Mouse (Mus musculus) urinary bladder, postnatal 10 days (tissue): Measurements from ENCODE around the gene Whamm.

Source experiments
- DNase-seq: peaks from one replicate; pipeline ENCODE4 v3.0.0; 2022; ENCODE audit warnings: low spot score

The Whamm gene

DNA sequence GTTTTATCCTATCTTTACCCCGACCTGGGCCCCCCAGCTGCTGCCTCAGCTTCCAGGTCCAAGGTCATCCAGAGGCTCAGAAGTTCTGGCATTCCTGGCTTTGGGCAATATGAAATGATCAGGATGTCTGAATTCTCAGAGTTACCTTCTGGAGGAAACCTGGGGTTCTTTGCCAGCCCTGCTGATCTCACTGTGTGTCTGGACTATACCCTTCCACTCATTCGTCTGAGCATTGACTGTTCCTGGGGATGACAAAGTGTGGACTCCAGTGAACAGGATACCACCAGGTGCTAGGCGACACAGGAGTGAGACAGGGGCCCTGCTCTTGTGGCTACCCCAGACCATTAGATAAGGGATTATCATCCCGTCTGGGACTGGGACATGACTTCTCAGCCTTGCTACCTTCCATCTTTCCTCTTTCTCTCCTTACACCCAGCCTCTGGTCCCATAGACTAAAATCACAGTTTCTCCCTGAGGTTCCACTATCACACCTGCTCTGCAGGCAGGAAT is 7.5 kb upstream of the Whamm start:
- DNase-seq, result no peak

DNA sequence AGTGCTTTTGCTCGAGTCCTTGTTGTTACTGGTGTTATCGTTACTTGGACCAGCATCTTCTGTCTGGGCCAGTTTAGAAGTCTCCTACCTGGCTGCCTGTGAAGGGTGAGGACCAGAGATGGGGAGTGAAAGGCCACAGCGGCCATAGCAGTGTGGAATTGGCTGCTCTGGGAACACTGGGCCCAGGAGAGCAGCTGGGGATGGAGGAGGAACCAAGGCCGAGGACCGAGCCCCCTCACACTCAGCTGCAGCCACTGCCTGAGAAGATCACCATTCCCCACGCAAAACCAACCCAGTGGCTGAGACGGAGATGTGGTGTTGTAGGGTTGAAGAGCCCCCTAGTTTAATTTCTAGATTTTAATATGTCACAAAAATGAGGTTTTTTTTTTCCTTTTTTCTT is 6.3 kb upstream of the Whamm start:
- no peak for DNase-seq

DNA sequence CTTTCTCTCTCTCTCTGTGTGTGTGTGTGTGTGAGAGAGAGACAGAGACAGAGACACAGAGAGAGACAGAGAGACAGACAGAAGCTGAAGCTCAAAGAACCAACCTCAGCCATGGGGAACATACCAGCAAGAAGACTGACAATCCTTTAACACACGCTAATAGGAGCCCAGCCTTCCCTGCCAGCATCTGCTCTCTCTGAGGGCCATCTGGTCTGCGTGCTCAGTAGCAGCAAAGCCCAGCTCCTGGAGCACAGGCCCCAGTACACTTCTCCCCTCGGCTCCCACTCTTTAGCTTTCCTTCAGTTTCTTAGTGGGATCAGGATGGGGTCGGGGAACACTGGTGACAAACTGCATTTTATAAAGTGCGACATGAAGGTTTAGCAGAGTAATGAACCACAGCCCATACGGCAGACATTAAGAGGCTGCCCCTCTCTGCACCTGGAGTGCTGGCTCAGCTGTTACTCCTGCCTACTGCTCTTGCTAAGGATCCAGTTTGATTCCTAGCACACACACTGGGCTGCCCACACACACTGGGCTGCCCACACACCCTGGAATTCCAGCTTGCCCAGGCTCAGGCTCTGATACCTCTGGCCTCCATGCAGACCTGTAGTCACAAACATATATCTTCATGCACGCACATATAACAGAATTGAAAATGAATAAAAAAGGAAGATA is 5.5 kb upstream of the Whamm start:
- DNase-seq, result no peak

DNA sequence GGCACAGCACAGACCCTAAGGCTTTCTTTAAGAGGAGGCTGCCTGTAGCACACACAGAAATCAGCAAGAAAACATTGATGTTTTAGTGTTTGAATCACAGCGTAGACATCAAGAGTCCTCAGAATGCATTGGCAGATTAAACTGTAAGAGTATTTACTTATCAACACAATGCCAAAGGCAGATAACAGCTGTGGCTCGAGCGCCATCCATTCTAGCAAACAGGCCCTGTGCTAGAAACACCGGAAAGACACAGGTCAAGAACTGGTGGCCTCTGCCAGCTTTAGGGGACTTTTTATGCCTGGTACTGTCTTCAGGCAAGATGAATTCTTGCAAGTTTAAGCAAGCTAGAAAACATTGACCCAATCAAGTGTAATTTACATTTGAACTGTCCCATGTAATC is 4.7 kb upstream of the Whamm start:
- no peak for DNase-seq

DNA sequence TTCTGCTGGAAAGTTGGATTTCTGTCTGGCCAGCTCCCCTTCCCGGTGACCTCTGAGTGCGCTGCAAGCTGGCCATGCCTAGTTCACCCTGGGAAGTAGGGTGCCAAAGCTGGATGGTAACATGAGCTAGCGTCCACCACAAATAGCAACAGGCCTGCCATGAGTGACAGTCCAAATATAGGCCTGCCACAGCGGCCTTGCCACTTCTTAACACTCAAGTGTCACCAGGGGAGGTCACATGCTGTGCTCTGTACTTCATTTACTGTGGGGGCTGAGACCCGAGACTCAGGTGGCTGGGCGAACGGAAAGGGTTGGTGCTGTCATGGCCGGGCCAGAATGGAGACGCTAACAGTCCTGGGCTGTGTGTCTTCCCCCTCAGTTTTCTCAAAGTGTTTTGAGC is 4.2 kb upstream of the Whamm start, which contains the start of gene Fsd2:
Gene Fsd2 (minus strand): TSS at position 53 of the 400 bp plus-strand sequence.
- no peak for DNase-seq

DNA sequence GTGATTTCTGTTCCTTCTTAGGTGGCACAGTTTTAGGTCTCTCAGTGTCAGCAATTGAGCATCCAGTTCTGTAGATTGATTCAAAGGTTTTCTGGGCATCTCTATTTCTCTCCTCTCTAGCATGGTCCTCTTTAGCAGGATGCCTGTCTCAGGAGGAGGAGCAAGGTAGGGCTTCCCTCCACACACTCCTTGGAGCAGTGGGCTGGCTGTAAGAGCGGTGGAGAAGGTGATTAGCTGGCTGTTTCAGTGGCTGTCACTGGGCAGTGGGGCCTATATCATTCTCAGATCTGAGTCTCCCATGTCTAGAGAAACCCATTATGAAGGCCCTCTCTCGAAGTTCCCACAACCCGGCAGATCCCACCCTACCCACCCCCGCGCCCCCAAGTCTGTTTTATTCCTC is 3.7 kb upstream of the Whamm start:
- no peak for DNase-seq

DNA sequence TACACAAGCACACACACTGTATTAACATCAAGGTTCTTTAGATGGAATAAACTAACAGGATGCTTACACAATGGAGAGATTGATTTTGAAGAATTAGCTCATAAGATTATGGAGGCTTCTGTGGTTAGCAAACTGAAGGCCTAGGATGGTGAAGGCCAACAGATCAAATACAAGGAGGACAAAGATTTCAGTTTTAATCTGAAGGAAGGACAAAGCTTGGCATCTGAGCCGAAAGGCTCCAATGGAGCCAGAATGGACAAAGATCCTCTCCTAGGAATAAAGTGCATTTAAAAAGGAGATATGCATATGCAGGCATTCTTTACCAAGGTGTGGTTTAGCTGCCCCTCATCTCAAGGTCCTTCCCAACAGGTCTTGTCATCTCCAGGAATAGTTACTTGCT is 1.2 kb upstream of the Whamm start:
- DNase-seq, result no peak

DNA sequence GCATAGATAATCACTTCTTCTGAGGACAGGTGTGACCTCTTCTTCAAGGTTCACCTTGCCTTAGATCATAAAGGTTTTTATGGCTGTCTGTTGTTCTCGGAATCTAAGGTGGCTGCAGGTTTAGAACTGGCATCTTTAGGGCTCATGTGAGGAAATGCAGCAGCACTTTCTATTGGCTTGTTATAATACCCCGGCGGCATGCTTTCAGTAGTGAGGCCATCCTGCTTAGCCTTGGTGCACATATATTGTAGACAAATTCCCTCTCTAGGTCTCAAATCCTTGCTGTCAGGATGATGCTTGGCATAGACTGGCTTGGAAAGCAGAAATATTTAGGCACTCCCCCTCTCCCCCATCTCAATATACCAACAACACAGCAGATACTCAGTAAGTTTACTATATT is 795 bp upstream of the Whamm start:
- no peak for DNase-seq

DNA sequence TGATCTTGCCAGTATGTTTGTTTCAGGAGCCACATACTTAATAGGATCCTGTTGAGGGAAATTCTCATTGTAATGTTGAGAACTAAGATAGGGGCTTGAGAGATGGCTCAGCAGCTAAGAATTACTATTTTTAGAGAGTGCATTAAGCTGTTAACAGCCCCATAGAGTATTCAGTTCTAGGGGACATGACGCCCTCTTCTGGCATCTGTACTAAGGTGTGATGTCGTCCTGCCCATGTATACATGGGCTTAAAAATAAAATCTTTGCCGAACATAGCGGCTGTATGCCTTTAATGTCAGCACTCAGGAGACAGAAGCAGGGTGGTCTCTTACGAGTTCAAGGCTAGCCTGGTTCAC is 336 bp upstream of the Whamm start:
- DNase-seq, result no peak

DNA sequence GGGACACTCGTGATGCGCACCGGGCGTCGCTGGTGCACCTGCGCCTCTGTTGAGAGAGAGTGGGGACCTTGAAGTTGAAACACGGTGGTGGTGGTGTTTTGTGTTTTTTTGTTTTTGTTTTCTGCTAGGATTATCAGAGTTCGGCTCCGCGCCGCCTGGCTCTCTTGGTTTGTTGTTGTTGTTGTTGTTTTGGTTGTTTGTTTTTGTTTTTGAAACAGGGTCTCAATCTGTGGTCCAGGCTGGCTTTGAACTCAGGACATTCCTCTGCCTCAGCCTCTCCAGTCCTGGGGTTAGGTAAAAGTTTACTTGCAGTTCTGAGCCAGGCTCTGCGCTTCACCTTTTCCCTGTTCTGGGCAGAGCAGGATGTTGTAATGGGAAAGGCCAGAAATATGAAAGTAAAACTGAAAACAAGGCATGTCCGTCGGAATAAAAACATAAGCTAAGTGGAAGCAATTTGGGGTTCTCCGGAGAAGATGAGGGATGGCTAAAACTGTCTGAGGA is 925 bp downstream of the Whamm start:
- DNase-seq, result no peak

DNA sequence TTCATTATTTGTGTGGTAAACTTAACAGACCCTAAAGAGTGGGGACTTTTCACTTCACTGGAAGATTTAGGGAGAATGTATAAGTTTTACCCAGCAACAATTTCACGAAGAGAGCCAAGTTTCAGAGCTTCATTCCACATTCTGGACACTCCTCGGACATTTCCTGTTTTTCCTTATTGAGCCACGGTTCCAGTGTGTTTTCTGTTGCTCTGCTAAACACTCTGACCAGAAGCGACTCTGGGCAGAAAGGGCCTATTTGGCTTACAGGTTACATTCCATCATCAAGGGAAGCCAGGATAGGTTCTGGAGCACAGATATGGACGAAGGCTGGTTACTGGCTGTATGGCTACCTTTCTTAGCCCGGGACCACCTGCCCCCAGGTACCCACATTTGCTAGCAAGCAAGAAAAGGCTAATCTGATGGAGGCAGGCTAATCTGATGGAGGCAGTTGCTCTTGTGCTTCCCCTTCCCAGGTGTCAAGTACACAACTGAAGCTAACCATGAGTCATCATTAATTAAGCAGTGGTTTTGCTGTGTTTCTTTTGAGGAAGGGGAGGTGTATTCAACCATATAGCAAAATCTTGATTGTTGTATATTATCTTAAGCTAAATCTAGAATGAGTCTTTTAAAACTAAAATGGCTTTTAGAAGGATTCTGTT is 1.7 kb downstream of the Whamm start:
- DNase-seq, result no peak

DNA sequence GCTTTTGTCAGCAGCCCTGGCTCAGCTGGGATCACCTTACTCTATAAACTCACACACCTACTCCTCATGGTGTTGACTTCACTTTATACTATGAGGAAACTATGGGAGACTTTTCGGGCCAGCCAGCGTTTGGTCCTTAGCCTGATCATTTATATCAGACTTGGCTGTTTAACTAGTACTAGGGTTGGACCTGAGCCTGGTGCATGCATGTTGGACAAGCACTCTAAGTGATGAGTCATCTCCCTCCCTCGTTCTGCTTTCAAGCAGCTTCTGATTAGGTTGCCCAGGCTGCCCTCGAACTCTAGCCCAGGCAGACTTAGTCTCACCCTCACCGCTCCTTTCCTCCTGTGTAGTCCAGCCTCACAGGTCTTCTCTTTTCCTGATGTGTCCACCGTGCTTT is 2.3 kb downstream of the Whamm start:
- DNase-seq, result no peak

DNA sequence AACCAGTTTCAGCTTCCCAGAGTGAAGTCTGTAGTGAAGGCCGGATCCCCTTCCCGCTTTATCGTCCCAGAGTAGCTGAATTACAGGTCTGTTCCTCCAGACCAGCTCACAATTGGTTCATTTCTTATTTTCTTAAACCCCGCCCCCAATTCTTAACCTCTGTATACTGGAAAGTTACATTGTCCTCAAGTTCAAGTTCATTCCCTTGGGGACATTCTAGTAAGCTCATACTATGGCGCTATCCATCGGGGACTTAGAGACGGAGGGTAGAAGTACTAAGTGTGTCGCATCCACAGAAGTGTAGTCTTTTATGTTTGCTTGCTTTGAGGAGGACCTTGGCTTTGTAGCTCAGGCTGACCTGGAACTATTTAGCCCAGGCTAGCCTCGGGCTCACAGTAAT is 2.8 kb downstream of the Whamm start:
- no peak for DNase-seq

DNA sequence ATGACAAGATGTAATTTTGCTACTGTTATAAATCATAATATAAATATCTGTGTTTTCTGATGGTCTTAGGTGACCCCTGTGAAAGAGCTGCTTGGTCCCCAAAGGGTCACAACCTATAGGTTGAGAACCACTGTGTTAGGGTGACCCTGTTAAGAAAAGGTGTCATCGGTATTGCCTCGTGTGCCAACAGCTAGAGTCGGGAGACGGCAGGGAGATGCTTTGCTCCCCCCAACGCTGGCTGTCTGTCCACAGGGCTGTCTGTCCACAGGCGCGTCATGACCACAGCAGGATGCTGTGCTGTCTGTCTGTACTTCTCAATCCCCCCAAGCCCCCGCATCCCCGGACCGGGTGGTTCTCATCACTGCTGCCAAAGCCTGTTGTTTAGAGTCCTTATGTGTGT is 4.5 kb downstream of the Whamm start:
- no peak for DNase-seq

DNA sequence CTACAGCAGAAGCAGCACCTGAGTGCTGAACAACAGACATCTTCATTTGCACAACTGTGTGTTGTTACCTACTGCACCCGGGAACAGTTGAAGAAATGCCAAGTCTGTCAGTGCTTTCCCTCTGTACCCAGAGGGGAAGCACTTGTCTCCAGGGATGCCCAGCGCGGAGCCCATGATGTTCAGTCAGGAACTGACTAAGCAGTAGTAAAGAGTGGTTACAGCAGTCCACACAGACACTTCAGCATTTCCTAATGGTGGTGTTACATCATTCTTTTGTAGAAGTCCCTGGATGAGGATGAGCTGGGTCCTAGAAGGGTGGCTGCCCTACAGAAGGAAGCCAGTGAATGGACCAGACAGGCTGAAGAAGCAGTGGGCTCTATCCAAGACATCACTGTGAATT is 6.8 kb downstream of the Whamm start:
- DNase-seq, result no peak

DNA sequence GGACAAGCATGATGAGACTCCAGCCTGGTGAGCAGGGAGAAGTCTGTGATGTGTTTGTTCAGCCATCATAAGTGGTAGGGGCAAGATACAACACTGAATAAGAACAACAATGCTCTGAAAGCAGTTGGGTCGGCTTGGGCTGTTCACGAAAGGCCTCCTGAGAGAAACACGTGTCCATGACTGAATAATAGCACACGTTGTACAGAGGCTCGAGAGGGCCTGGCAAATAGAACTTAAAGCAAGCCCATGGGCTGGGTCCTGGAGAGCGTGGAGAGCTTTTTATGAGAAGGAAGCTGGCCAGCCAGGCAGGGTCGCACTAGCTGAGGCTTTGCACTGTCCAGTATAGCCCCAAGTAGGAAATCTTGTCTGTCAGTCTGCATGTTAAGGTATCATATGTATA is 7.3 kb downstream of the Whamm start:
- DNase-seq, result no peak

DNA sequence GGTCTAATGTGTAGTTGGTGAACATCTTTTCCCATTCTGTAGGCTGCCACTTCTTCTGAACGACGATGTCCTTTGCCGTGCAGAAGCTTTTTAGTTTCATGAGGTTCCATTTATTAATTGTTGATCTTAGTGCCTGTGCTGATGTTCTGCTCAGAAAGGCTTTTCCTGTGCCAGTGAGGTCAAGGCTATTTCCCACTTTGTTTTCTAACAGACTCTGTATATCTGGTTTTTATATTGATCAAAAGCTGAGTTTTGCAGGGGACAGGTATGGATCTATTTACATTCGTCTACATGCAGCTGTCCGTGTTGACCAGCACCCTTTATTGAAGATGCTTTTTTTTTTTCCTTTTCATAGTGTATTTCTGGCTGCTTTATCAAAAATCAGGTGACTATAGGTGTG is 8.2 kb downstream of the Whamm start:
- DNase-seq, result no peak

DNA sequence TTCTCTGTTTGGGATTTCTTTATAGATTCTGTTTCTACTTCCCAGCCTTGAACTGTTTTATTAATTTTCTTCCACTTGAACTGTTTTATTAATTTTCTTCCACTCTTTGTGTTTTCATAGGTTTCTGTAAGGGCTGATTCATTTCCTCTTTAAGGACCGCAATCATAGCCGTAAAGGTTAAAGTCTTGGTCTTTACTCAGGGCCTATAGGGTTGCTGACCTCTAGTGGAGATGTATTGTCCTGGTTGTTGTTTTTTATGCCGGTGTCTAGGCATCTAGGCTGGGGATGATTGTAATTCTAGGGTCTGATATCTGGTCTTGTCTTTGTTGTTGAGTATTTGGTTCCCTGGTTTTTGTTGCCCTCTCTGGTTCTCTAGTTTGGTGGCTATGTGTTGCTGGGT is 12.4 kb downstream of the Whamm start:
- no peak for DNase-seq

DNA sequence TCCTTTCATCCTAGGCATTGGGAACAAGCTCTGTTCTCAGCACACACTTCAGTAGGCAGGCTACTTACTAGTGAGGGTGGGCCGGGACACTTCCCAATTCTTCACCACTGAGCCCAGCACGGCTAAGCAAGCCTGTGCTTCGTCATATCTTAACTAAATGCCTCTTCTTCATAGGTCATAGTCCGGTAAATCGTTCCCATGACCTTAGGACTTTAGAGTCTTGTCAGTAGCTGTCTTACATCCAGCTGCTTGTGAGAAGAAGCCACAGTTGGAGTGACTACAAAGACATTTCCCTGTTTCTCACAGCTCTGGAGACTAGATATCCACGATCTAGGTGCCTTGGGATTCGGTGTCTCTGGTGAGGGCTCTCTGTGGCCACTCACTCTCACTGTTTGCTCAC is 14.3 kb downstream of the Whamm start:
- no peak for DNase-seq

DNA sequence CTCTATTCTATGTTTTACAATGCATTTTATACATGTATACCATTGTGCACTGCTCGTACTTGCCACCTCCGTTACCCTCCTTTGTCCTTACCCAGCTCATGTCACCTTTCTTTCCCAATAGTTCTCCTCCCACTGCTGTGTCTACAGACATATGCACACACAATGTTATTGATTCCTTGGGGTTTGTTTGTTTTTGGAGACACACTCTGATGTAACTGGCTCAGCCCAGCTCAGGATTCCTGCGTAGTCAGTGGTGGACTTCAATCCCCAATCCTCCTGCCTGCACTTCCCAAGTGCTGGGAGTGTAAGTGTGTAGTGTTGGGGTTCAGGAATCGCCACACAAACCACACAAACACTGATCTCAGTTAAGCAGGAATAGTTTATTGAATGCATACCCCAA is 16.2 kb downstream of the Whamm start:
- DNase-seq, result no peak

DNA sequence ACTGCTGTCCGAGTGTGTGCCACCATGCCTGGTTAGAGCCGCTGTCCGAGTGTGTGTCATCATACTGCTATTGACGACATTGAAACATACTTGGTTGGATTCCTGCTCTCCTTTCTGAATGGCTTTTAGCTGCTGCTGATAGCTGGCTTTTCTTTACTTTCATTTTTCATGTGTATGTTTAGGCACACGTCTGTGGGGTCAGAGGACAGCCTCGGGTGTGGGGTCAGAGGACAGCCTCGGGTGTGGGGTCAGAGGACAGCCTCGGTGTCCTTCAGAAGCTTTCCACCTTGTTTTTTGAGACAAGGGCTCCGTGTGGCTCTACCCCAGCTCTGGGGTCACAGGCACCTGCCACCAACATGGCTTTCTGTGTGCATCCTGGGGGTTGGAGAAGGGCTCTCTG is 21.6 kb downstream of the Whamm start:
- DNase-seq, result no peak

DNA sequence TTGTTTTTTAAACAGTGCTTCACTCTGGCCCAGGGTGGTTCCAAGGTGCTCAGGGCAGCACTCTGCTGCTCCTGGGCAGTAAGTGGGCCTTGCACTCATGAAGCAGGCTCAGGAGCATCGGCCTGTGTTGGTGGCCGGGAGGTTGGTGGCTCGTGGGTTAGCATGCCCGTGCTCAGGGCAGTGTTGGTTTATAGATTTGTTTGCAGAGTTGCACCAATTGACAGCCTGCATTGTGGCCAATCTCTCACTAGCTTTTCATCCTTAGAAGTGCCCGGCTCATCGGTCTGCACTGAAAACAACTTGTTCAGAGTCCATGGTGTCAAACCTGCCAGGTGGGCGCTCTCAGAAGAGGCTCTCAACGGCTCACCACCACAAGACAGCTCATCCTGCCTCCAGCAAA is 22.3 kb downstream of the Whamm start:
- no peak for DNase-seq

DNA sequence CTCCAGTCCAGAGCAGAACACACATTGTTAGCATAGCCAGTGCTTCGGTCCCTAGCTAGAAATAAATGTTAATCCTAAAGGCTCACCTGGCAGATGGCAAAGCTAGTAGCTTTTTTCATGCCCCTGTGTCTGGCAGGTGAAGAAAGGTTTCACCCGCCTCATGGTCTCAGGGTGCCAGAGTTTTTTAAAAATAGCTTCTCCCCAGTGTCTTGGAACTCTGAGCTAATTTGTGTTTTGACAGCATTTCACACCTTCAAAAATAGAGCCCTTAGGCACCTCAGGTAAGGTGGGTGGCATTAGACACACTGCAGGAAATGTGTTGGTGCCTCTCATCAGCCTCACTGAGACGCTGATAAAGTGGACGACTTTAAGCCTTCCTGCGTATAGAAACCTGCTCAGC is 24.0 kb downstream of the Whamm start:
- no peak for DNase-seq

DNA sequence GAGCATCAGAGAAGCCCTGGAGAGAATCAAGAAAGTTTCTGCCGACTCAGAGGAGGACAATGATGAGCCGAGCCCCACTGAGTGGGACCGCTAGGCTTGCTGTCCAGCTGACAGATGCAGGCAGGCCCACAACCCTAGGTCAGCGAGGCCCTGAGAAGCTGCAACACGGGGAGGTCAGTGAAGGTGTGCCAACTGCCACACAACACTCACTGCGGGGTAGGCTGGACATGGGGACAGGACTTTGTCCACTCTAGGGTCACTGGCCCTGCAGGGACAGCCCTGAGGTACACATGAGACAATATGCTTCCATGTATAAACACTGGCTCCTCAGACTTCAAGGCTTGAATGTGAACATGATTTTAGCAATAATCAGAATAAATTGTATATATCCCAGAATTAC is 25.0 kb downstream of the Whamm start:
- DNase-seq, result no peak
